Mouse (Mus musculus) bone marrow macrophage, adult 2 months (primary cell): ENCODE measurements around the gene Churc1. TPM values are rescaled to one million over a fixed set of nuclear protein-coding genes. Genes with fewer than 3 reads are reported as not detected.
"Not testable (repeated sequence)": the region's sequence is repeated elsewhere in the genome, so short reads cannot be mapped to it uniquely, and the experiment has no call there.

ENCODE experiments used
- H3K27ac ChIP-seq: 2 replicates; pipeline ENCODE4 v1.5.1; 2012; ENCODE audit warnings: low read depth, low read length; ENCODE audit not compliant: insufficient read depth
- H3K4me1 ChIP-seq: 2 replicates; pipeline ENCODE4 v1.6.1; 2012; ENCODE audit warnings: low read length; ENCODE audit not compliant: control insufficient read depth, insufficient read depth
- H3K4me3 ChIP-seq: 2 replicates; pipeline ENCODE4 v1.5.1; 2012; ENCODE audit warnings: mild to moderate bottlenecking, low read length, moderate library complexity; ENCODE audit not compliant: insufficient read depth
- CTCF ChIP-seq: IDR thresholded peaks from 2 replicates; pipeline ENCODE4 v1.5.1; 2012; ENCODE audit warnings: low read depth, mild to moderate bottlenecking, low read length, moderate library complexity
- POLR2A ChIP-seq: IDR thresholded peaks from 2 replicates; pipeline ENCODE4 v1.6.1; 2012; ENCODE audit warnings: mild to moderate bottlenecking, low read depth, low read length, borderline replicate concordance
- polyA plus RNA-seq: library from polyadenylated mRNA; stranded (reverse); fragments of >200 nt; gene quantifications from 2 replicates; pipeline ENCODE4 v1.2.4, GENCODE M21; 2012; ENCODE audit not compliant: missing spikeins, insufficient read depth, insufficient read length

Churc1 gene
- polyA plus RNA-seq, 1 experiment = 52.1 TPM

- TF ChIP-seq POLR2A (no peak), CTCF (no peak)
- no peak overlapping the region for H3K27ac ChIP-seq
Measured at GRCm38 (mm10) chr12:76774652-76775051, 9.3 kb downstream of the Churc1 start.

GRCm38 (mm10) chr12:76775132-76775531 lies 9.8 kb downstream of the Churc1 start:
- no peak overlapping the region for H3K4me3 ChIP-seq
- H3K27ac ChIP-seq = no peak overlapping the region
- TF ChIP-seq POLR2A (no peak), CTCF (no peak)
- H3K4me1 ChIP-seq = peaks cover 8% of the 10 kb centered on the region

More at GRCm38 (mm10) chr12:76774652-76775051, 9.3 kb downstream of the Churc1 start:
- H3K4me3 ChIP-seq = no peak overlapping the region
- H3K4me1 ChIP-seq = peaks cover 8% of the 10 kb centered on the region

- TF ChIP-seq POLR2A = no peak
- TF ChIP-seq CTCF = no peak
- Histone ChIP-seq H3K4me1 (peaks cover 8% of the 10 kb centered on the region), H3K27ac (no peak overlapping the region), H3K4me3 (no peak overlapping the region)
Measured at GRCm38 (mm10) chr12:76776898-76777297, 11.6 kb downstream of the Churc1 start.

GRCm38 (mm10) chr12:76777845-76778244 lies 12.5 kb downstream of the Churc1 start:
- no peak overlapping the region for H3K27ac ChIP-seq
- H3K4me3 ChIP-seq = no peak overlapping the region
- TF ChIP-seq CTCF = no peak
- no peak for TF ChIP-seq POLR2A
- peaks cover 8% of the 10 kb centered on the region for H3K4me1 ChIP-seq

GRCm38 (mm10) chr12:76778305-76779083 lies 13.2 kb downstream of the Churc1 start:
- Histone ChIP-seq H3K4me1 (peaks cover 8% of the 10 kb centered on the region), H3K27ac (peak overlapping the region; percentile 16), H3K4me3 (no peak overlapping the region)
- no peak for TF ChIP-seq POLR2A
- no peak for TF ChIP-seq CTCF

- TF ChIP-seq CTCF = no peak
- no peak for TF ChIP-seq POLR2A
- H3K4me1 ChIP-seq = peaks cover 8% of the 10 kb centered on the region
- no peak overlapping the region for H3K27ac ChIP-seq
- no peak overlapping the region for H3K4me3 ChIP-seq
Measured at GRCm38 (mm10) chr12:76779951-76780350, 14.6 kb downstream of the Churc1 start.

- Histone ChIP-seq H3K4me1 (peaks cover 8% of the 10 kb centered on the region), H3K27ac (no peak overlapping the region), H3K4me3 (no peak overlapping the region)
- TF ChIP-seq POLR2A = no peak
- TF ChIP-seq CTCF = no peak
Measured at GRCm38 (mm10) chr12:76780639-76781468, 15.5 kb downstream of the Churc1 start.

- Histone ChIP-seq H3K4me3 (no peak overlapping the region), H3K27ac (no peak overlapping the region), H3K4me1 (peaks cover under 1% of the 10 kb centered on the region; the same call in 1 of the 2 replicates)
- TF ChIP-seq POLR2A (no peak), CTCF (no peak)
Measured at GRCm38 (mm10) chr12:76784056-76784619, 18.8 kb downstream of the Churc1 start.

- no peaks in the 10 kb centered on the region for H3K4me1 ChIP-seq
- TF ChIP-seq POLR2A (no peak), CTCF (no peak)
- no peak overlapping the region for H3K27ac ChIP-seq
- no peak overlapping the region for H3K4me3 ChIP-seq
Measured at GRCm38 (mm10) chr12:76790446-76791084, 25.2 kb downstream of the Churc1 start.

- not testable (repeated sequence) for H3K27ac ChIP-seq, H3K4me3 ChIP-seq, H3K4me1 ChIP-seq
Measured at GRCm38 (mm10) chr12:76792540-76792939, 27.2 kb downstream of the Churc1 start.
